Mouse (Mus musculus): ENCODE results near the gene Gm6525. TPM values are rescaled to one million over a fixed set of nuclear protein-coding genes. Genes with fewer than 3 reads are reported as not detected.
A peak's percentile ranks its signal among the peaks of the same experiment; 100 is the strongest.

The Gm6525 gene
- polyA plus RNA-seq, 1 experiment = 0.40 TPM

DNA sequence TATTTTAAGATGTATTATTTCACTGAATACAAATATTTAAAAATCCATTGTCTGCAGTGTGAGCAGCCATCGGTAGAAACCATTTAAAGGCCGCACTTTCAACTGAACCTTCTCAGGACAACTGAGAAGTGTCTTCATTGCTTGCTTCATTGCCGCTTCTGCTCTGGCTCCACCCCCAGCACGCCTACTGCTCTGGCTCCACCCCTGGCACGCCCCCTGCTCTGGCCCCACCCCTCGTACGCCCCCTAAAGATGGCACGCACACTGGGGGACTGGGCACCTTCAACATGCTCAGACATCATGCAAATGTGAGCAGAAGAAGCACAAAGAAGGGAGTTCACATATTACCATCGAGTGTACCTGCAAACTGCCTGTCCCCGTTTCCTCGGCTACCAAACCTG lies 1.5 kb upstream of the Gm6525 start:
- no peaks in the 10 kb centered on the region for H3K27me3 ChIP-seq (ENCODE audit: control insufficient read depth, insufficient read depth, low read length)
- H3K4me3 ChIP-seq (ENCODE audit: control insufficient read depth, low read depth, low read length) = no peak overlapping the region
- no peak overlapping the region for H3K27ac ChIP-seq (ENCODE audit: control insufficient read depth, insufficient read depth, low read depth, low read length)
- H3K36me3 ChIP-seq (ENCODE audit: control insufficient read depth, insufficient read depth, low read length) = no peaks in the 10 kb centered on the region
- no peaks in the 10 kb centered on the region for H3K4me1 ChIP-seq (ENCODE audit: control insufficient read depth, insufficient read depth, low read length)
- TF ChIP-seq POLR2A (IDR thresholded peaks at IDR 0.05; ENCODE audit: control insufficient read depth, low read depth, low read length) = no peak
- TF ChIP-seq CTCF (IDR thresholded peaks at IDR 0.05; ENCODE audit: control insufficient read depth, insufficient read depth, insufficient replicate concordance, low read depth, low read length) = no peak

DNA sequence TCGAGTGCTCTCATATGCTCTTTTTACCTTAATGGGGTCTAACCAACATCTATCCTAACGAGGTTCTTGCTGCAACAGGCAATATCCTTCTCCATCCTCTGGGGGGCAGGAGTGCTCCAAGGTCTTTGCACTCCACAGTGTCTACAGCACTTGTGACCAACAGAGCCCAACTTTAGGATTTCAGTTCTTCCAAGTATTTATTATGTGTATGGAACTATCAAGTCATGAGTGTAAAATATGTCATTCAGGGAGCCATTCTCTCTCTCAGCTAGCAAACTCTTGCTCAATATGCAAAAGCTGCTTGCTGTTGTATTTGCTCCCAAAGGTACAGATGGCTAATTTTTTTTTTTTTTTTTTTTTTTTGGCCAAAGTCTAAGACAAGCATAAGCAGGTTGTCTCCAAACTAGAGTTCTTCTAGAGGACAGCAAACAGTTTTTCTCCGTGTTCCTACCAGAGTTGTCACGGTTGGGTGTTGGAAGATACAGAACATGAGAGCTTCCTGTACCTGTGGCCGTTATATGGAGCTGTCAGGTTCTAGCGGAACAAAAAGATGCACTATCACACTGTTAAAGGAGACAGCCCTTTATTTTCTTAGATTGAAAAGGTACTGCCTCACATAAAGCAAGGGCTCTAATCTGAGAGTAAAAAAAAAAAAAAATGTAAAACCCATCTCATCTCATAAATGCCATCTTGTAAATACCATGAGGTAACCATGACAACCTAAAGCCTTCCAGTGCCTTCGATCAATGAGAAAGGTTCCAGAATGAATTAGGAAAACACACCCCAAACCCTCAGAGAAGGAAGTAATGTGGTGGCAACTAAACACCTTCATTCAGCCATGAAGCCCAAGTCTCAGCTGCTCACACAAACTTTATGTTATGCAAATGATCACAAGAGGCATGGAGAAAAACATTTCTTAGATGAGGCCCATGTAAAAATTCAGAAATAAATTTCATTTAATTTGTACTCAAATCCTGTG lies 1.7 kb downstream of the Gm6525 start:
- peak; percentile 38; the same call in 1 of the 2 replicates for TF ChIP-seq CTCF (IDR thresholded peaks at IDR 0.05; ENCODE audit: control insufficient read depth, insufficient read depth, insufficient replicate concordance, low read depth, low read length)
- TF ChIP-seq POLR2A (IDR thresholded peaks at IDR 0.05; ENCODE audit: control insufficient read depth, low read depth, low read length) = no peak
- Histone ChIP-seq H3K4me3 (ENCODE audit: control insufficient read depth, low read depth, low read length) (no peak overlapping the region), H3K36me3 (ENCODE audit: control insufficient read depth, insufficient read depth, low read length) (no peaks in the 10 kb centered on the region), H3K27me3 (ENCODE audit: control insufficient read depth, insufficient read depth, low read length) (no peaks in the 10 kb centered on the region), H3K4me1 (ENCODE audit: control insufficient read depth, insufficient read depth, low read length) (no peaks in the 10 kb centered on the region), H3K27ac (ENCODE audit: control insufficient read depth, insufficient read depth, low read depth, low read length) (no peak overlapping the region)

DNA sequence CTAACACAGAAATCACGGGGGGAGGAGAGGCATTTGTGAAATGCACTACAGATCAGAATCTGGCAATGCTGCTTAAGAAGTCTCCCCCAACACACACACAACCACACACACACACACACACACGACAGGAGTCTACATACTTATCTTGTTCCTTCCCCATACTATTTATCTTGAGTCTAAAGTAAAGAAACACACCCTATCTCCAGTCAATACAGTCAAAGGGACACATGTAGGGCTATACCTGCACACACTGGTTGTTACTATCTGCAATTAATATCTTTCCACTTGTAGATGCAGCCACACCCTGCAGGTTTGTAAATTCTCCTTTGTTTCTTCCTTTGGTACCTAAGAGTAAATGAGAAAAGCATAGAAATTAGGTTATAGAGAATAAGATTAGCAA lies 3.9 kb downstream of the Gm6525 start:
- Histone ChIP-seq H3K4me1 (ENCODE audit: control insufficient read depth, insufficient read depth, low read length) (no peaks in the 10 kb centered on the region), H3K36me3 (ENCODE audit: control insufficient read depth, insufficient read depth, low read length) (no peaks in the 10 kb centered on the region), H3K27me3 (ENCODE audit: control insufficient read depth, insufficient read depth, low read length) (no peaks in the 10 kb centered on the region), H3K4me3 (ENCODE audit: control insufficient read depth, low read depth, low read length) (no peak overlapping the region), H3K27ac (ENCODE audit: control insufficient read depth, insufficient read depth, low read depth, low read length) (no peak overlapping the region)
- TF ChIP-seq CTCF (IDR thresholded peaks at IDR 0.05; ENCODE audit: control insufficient read depth, insufficient read depth, insufficient replicate concordance, low read depth, low read length) = no peak
- TF ChIP-seq POLR2A (IDR thresholded peaks at IDR 0.05; ENCODE audit: control insufficient read depth, low read depth, low read length) = no peak

DNA sequence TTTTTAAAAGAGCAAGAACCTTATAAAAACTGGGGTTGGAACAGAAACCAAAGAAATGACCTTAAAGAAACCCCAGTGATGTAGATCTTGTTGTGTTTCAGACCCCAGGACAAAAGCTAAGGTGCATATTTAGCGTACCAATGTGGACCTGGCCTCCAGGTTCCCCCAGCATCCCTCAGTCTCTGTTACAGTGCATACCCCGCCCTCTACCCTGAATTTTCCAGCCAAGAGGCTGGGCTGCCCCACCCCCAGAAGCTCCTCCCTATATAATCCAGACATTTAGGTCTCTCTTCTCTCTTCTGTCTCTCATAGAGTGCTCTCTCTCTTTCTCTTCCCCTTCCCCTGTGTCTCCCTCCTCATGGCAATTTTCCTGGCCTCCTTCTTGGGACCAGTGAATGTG lies 6.4 kb downstream of the Gm6525 start:
- Histone ChIP-seq H3K27me3 (ENCODE audit: control insufficient read depth, insufficient read depth, low read length) (no peaks in the 10 kb centered on the region), H3K27ac (ENCODE audit: control insufficient read depth, insufficient read depth, low read depth, low read length) (no peak overlapping the region), H3K36me3 (ENCODE audit: control insufficient read depth, insufficient read depth, low read length) (no peaks in the 10 kb centered on the region), H3K4me1 (ENCODE audit: control insufficient read depth, insufficient read depth, low read length) (no peaks in the 10 kb centered on the region), H3K4me3 (ENCODE audit: control insufficient read depth, low read depth, low read length) (no peak overlapping the region)
- TF ChIP-seq POLR2A (IDR thresholded peaks at IDR 0.05; ENCODE audit: control insufficient read depth, low read depth, low read length) (no peak), CTCF (IDR thresholded peaks at IDR 0.05; ENCODE audit: control insufficient read depth, insufficient read depth, insufficient replicate concordance, low read depth, low read length) (no peak)

DNA sequence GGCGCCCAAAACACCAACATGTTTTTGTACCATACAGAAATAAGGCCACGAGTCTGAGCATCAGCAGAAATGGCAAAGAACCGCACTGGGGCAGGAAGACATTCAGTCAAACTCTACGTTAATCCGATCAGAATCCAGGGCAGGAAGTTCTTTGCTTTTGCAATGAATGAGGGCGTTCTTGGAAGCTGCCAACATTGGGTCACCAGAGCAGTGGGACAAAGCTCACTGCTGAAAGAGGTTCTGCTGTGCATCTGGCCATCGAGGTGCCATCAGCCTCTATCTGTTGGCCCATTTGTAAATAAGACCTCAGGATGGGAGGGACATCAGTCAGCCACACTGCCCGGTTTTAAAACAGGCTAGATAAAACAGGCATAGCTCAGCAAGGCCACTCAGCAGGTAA lies 7.2 kb downstream of the Gm6525 start:
- TF ChIP-seq CTCF (IDR thresholded peaks at IDR 0.05; ENCODE audit: control insufficient read depth, insufficient read depth, insufficient replicate concordance, low read depth, low read length) (no peak), POLR2A (IDR thresholded peaks at IDR 0.05; ENCODE audit: control insufficient read depth, low read depth, low read length) (no peak)
- Histone ChIP-seq H3K27ac (ENCODE audit: control insufficient read depth, insufficient read depth, low read depth, low read length) (no peak overlapping the region), H3K36me3 (ENCODE audit: control insufficient read depth, insufficient read depth, low read length) (no peaks in the 10 kb centered on the region), H3K4me3 (ENCODE audit: control insufficient read depth, low read depth, low read length) (no peak overlapping the region), H3K4me1 (ENCODE audit: control insufficient read depth, insufficient read depth, low read length) (no peaks in the 10 kb centered on the region), H3K27me3 (ENCODE audit: control insufficient read depth, insufficient read depth, low read length) (no peaks in the 10 kb centered on the region)

DNA sequence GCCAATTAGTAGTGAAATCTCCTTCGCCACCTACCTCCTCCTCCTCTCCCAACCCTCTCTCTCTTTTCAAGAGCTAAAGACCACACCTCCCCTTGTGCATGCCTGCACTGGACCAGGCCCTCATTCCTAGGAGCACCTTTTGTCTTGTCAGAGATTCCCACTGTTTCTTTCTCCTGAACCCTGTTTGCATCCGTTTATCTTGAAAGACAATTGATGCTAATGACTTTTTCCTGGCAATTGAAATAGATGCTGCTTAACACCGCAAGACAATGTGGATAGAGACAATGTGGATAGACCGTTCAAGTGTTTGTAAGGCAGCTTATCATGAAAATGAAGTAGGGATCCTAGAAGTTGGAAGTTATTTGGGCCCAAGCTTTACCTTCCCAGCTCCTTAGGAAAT lies 7.8 kb downstream of the Gm6525 start:
- no peaks in the 10 kb centered on the region for H3K27me3 ChIP-seq (ENCODE audit: control insufficient read depth, insufficient read depth, low read length)
- H3K4me3 ChIP-seq (ENCODE audit: control insufficient read depth, low read depth, low read length) = no peak overlapping the region
- H3K4me1 ChIP-seq (ENCODE audit: control insufficient read depth, insufficient read depth, low read length) = no peaks in the 10 kb centered on the region
- TF ChIP-seq POLR2A (IDR thresholded peaks at IDR 0.05; ENCODE audit: control insufficient read depth, low read depth, low read length) (no peak), CTCF (IDR thresholded peaks at IDR 0.05; ENCODE audit: control insufficient read depth, insufficient read depth, insufficient replicate concordance, low read depth, low read length) (no peak)
- no peaks in the 10 kb centered on the region for H3K36me3 ChIP-seq (ENCODE audit: control insufficient read depth, insufficient read depth, low read length)
- no peak overlapping the region for H3K27ac ChIP-seq (ENCODE audit: control insufficient read depth, insufficient read depth, low read depth, low read length)

DNA sequence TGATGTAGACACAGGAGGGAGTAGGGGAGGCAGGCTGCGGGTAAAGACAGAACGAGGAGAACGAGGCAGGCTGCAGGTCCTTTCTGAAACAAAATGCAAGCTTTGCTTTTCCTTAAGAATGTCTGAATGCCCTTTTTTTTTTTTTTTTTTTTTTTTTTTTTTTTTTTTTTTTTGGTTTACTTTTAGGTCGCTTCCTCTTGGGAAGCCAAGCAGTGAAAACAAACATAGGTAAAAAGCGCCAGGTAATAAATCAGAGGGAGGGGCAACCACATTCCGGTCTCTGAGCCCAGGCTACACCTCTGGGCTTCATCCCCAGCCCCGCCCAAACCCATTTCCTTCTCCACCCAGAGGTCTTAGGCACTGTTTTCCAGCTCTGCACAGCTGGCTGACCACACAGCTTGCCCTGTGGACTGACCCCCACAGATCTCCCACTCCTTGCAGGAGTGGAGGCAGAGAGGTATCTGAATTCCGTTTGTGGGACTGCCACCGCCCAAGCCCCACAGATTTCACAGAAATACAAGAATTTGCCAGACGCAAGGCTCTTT lies 15.8 kb downstream of the Gm6525 start:
- Histone ChIP-seq H3K27me3 (ENCODE audit: control insufficient read depth, insufficient read depth, low read length) (no peaks in the 10 kb centered on the region), H3K4me1 (ENCODE audit: control insufficient read depth, insufficient read depth, low read length) (peaks cover 9% of the 10 kb centered on the region), H3K4me3 (ENCODE audit: control insufficient read depth, low read depth, low read length) (no peak overlapping the region), H3K27ac (ENCODE audit: control insufficient read depth, insufficient read depth, low read depth, low read length) (no peak overlapping the region), H3K36me3 (ENCODE audit: control insufficient read depth, insufficient read depth, low read length) (no peaks in the 10 kb centered on the region)
- TF ChIP-seq POLR2A (IDR thresholded peaks at IDR 0.05; ENCODE audit: control insufficient read depth, low read depth, low read length) (no peak), CTCF (IDR thresholded peaks at IDR 0.05; ENCODE audit: control insufficient read depth, insufficient read depth, insufficient replicate concordance, low read depth, low read length) (no peak)
